Mouse (Mus musculus) embryonic facial prominence, embryonic 11.5 days (tissue): ENCODE measurements around the gene Hmx3. TPM values are rescaled to one million over a fixed set of nuclear protein-coding genes. Genes with fewer than 3 reads are reported as not detected.

Experiments
- ATAC-seq: fragments of 200-750 bp; cut with Nextera tagmentation; replicated peaks from 2 replicates; pipeline ENCODE4 v1.8.0; 2017; ENCODE audit warnings: low read depth; ENCODE audit not compliant: insufficient number of reproducible peaks, low FRiP score, low TSS enrichment
- DNase-seq: peaks from one replicate; pipeline ENCODE4 v3.0.0-alpha.2; 2015; ENCODE audit warnings: low spot score
- H3K27ac ChIP-seq: fragments of 300-500 bp; sonication (generic); replicated peaks from 2 replicates; pipeline ENCODE4 v1.5.1; 2014; ENCODE audit warnings: mild to moderate bottlenecking, low read depth, low read length, control low read depth
- H3K27me3 ChIP-seq: fragments of 300-500 bp; sonication (generic); 2 replicates; pipeline ENCODE4 v1.6.1; 2014; ENCODE audit warnings: mild to moderate bottlenecking, low read length, moderate library complexity, mixed read lengths; ENCODE audit not compliant: control insufficient read depth, insufficient read depth
- H3K36me3 ChIP-seq: fragments of 300-500 bp; sonication (generic); replicated peaks from 2 replicates; pipeline ENCODE4 v1.6.1; 2014; ENCODE audit warnings: low read depth, mild to moderate bottlenecking, low read length, moderate library complexity, mixed read lengths; ENCODE audit not compliant: control insufficient read depth, insufficient read depth
- H3K4me1 ChIP-seq: fragments of 300-500 bp; sonication (generic); 2 replicates; pipeline ENCODE4 v1.6.1; 2014; ENCODE audit warnings: low read length, mixed read lengths; ENCODE audit not compliant: control insufficient read depth, insufficient read depth
- H3K4me2 ChIP-seq: fragments of 300-500 bp; sonication (generic); 2 replicates; pipeline ENCODE4 v1.6.1; 2014; ENCODE audit warnings: low read depth, mild to moderate bottlenecking, control low read depth, low read length, moderate library complexity
- H3K4me3 ChIP-seq: fragments of 300-500 bp; sonication (generic); 2 replicates; pipeline ENCODE4 v1.5.1; 2014; ENCODE audit warnings: low read depth, low read length, control low read depth
- H3K9ac ChIP-seq: fragments of 300-500 bp; sonication (generic); replicated peaks from 2 replicates; pipeline ENCODE4 v1.6.1; 2014; ENCODE audit warnings: mild to moderate bottlenecking, control low read depth, low read length
- H3K9me3 ChIP-seq: fragments of 300-500 bp; sonication (generic); replicated peaks from 2 replicates; pipeline ENCODE4 v1.6.1; 2016; ENCODE audit warnings: mild to moderate bottlenecking, low read length, inconsistent platforms, mixed read lengths; ENCODE audit not compliant: control insufficient read depth
- WGBS: fragments of 180-500 bp; shearing (Covaris S2); extraction: QIAGEN DNeasy Blood & Tissue Kit; methylation state at CpG from one replicate; pipeline ENCODE4 v1.1.7; 2014; 5-methylcytosine and 5-hydroxymethylcytosine counted together
- polyA plus RNA-seq: library from polyadenylated mRNA; unstranded; fragments of >200 nt; fragmentation: Nextera tagmentation; extraction: Ambion mirVana; gene quantifications from 2 replicates; pipeline ENCODE4 v1.2.1, GENCODE M21; 2014

The Hmx3 gene
- polyA plus RNA-seq, result 0.20 TPM in 1 of 2 replicates, not detected in the other

DNA sequence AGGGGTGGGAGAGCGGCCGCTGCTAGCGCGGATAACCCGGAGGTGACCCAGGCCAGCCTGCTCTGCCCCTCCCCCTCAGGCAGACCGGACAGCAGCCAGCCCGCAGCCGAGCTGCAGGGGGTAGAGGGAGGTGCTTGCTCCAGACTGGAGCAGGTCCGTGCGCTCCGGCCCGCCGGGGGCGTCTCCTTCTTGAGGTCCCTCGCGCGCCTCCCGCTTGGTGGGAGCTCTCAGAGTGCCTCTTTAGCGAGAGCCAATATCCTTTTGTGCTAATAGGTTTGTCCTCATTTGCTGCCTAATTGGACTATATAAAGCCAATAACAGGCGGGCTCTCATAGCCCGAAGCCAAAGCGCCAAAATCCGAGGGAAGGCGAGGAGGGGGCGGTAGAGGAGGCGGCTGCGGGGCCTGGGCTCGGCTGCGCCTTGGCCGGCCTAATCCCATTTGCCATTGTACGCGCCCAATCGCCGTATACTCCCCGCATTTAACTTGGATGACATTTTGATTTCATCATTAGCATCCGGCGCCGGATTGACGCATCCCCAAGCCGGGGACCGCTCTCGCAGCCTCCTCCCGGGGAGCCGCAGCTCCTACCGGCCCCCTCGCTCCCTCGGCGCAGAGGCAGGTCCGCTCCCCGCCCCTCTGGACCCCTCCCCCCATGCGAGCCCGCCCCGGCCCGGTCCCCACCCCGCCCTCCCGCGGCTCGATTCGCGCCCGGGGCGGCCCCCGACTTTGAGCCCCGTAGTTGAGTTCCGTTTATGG is at the start of gene Hmx3:
Gene Hmx3 (plus strand): TSS at position 753 of the 757 bp plus-strand sequence.
- WGBS, result under 1% methylated on average over 55 of the region's 65 CpGs
- Histone ChIP-seq H3K4me3 (peak within 1 kb of the TSS; percentile 30), H3K9me3 (no peaks in the 10 kb centered on the region), H3K4me2 (peak within 1 kb of the TSS; percentile 75), H3K4me1 (peaks cover 10% of the 10 kb centered on the region), H3K27me3 (peaks cover 68% of the 10 kb centered on the region), H3K36me3 (no peaks in the 10 kb centered on the region), H3K9ac (peak within 1 kb of the TSS; percentile 3; the same call in 1 of the 2 replicates), H3K27ac (no peak within 1 kb of the TSS)
- ATAC-seq (peak; percentile 49; the same call in 1 of the 2 replicates), DNase-seq (peak; percentile 45)

DNA sequence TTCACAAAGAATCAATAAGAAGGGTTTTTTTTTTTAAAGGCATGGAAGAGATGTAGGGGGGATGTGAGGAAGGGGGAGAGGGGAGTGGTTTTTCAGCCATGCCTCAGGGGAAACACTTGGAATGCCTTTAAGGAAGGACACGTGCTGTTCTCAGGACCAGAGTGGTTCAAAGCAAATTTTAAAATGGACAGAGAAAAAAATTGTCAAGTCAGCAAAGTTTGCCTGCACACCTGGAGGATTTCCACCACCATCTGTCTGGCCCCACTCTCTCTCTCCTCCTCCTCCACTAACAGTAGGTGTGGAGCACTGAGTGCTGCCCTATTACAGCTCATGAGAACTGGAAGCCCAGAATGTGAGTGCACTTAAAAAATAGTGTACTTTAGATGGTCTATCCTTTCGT is 38.9 kb upstream of the Hmx3 start:
- Histone ChIP-seq H3K27ac (no peak overlapping the region), H3K9ac (no peak overlapping the region), H3K4me1 (no peaks in the 10 kb centered on the region), H3K4me3 (no peak overlapping the region), H3K9me3 (no peaks in the 10 kb centered on the region), H3K36me3 (no peaks in the 10 kb centered on the region; the same call in 1 of the 2 replicates), H3K4me2 (no peak overlapping the region), H3K27me3 (no peaks in the 10 kb centered on the region)
- DNase-seq (no peak), ATAC-seq (no peak)
- 54% methylated on average over 2 of the region's 2 CpGs for whole genome bisulfite sequencing

DNA sequence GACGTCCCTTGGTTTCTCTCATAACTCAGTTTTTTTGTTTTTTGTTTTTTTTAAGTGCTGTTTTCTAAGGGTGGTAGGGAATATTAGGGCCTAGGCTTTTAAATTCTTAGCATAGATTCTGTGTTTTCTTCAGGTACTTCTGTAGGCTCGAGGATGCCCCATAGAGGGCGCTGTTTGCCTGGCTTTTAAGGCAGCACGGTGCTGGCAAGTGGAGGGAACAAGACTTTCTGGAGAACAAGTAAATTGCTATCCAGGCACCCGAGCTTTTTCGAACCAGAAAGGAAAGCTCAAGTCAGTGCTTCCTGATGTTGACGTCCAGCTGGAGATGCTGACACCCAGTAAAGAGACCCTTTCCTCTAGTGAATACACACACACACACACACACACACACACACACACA is 2.7 kb upstream of the Hmx3 start:
- under 1% methylated on average over 7 of the region's 7 CpGs for WGBS
- 0 out of 2 replicates have a peak, but pooled peaks have one; percentile 19 for ATAC-seq

DNA sequence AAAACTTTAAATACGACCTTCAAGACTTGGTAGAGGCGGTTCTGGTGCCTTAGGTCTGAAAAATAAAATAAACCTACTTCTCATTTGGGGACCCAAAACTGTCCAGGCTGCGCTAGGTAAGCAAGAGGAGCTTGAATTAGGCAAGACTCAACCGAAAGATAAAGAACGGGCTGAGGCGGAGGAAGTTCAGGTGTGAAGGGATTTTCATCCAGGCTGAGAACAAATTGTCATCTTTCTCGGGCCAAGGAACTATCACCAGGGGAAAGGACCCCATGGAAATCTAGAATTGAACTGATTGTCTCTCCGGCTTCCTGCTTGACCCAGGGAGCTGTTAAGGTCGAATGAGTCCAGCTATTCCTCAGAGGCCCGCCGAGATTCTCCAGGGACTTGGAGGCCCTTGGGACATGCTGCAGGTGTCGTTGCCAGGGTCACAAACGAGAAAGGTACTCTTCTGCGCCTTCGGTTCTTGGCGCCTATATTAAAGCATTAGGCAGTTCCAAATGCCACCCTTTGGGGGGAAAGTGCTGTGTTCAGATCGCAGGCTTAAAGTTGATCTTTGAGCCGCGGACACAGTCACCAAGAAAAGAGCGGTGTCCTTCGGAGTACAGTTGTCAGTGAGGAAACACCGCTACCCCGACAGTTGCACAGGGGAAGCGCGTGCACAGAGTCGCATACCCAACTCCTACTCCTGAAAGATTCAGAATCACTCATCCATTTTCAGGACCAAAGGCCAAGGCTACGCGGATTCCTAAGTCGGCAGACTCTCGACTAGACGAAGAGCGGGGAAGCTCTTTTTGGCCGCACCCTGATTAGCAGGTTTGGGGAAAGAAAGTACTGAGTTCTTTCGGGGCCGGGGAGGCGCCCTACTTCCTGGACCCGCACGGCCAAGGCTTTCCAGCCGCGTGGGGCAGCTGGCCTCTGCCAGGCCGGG is 1.2 kb upstream of the Hmx3 start:
- 1% methylated on average over 41 of the region's 41 CpGs for WGBS
- no peak overlapping the region for H3K27ac ChIP-seq
- no peak for ATAC-seq
- peaks cover 61% of the 10 kb centered on the region for H3K27me3 ChIP-seq
- no peaks in the 10 kb centered on the region for H3K36me3 ChIP-seq
- H3K4me3 ChIP-seq, result peak overlapping the region; percentile 30
- peaks cover 10% of the 10 kb centered on the region for H3K4me1 ChIP-seq
- no peaks in the 10 kb centered on the region for H3K9me3 ChIP-seq
- peak; percentile 32 for DNase-seq
- H3K4me2 ChIP-seq, result peak overlapping the region; percentile 75
- no peak overlapping the region for H3K9ac ChIP-seq

More for the DNA sequence above, 2.7 kb upstream of the Hmx3 start:
- DNase-seq, result peak; percentile 94
- no peak overlapping the region for H3K27ac ChIP-seq
- H3K27me3 ChIP-seq, result peaks cover 50% of the 10 kb centered on the region
- no peak overlapping the region for H3K4me2 ChIP-seq
- H3K9ac ChIP-seq, result no peak overlapping the region
- no peak overlapping the region for H3K4me3 ChIP-seq
- H3K36me3 ChIP-seq, result no peaks in the 10 kb centered on the region
- no peaks in the 10 kb centered on the region for H3K9me3 ChIP-seq
- peaks cover 10% of the 10 kb centered on the region for H3K4me1 ChIP-seq

DNA sequence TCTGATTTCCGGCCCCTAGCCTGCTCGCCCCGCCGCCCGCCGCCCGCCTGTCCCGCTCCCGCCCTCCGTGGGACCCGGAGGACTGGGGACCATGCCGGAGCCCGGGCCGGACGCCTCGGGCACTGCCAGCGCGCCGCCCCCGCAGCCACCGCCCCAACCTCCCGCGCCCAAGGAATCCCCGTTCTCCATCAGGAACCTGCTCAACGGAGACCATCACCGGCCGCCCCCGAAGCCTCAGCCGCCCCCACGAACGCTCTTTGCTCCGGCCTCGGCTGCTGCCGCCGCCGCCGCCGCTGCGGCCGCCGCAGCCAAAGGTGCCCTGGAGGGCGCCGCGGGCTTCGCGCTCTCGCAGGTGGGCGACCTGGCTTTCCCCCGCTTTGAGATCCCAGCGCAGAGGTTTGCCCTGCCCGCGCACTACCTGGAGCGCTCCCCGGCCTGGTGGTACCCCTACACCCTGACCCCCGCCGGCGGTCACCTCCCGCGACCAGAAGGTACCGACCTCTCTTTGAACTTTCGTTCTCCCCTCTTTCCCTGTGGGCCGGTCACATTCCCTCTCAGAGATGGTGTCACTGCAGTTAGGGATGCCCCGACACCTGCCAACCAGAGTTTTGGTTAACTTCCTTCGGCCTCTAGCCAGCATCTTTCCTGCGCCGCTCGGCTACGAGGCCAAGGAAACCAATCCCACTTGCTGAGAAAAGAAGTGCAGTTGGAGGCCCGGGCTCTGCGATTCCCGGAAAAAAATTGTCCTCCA is 380 bp downstream of the Hmx3 start:
- Histone ChIP-seq H3K4me1 (peaks cover 10% of the 10 kb centered on the region), H3K27ac (no peak overlapping the region), H3K27me3 (peaks cover 75% of the 10 kb centered on the region), H3K9me3 (no peaks in the 10 kb centered on the region), H3K36me3 (no peaks in the 10 kb centered on the region), H3K4me2 (peak overlapping the region; percentile 75), H3K4me3 (peak overlapping the region; percentile 30), H3K9ac (peak overlapping the region; percentile 3; the same call in 1 of the 2 replicates)
- WGBS, result under 1% methylated on average over 58 of the region's 71 CpGs
- ATAC-seq, result no peak
- peak; percentile 38 for DNase-seq

DNA sequence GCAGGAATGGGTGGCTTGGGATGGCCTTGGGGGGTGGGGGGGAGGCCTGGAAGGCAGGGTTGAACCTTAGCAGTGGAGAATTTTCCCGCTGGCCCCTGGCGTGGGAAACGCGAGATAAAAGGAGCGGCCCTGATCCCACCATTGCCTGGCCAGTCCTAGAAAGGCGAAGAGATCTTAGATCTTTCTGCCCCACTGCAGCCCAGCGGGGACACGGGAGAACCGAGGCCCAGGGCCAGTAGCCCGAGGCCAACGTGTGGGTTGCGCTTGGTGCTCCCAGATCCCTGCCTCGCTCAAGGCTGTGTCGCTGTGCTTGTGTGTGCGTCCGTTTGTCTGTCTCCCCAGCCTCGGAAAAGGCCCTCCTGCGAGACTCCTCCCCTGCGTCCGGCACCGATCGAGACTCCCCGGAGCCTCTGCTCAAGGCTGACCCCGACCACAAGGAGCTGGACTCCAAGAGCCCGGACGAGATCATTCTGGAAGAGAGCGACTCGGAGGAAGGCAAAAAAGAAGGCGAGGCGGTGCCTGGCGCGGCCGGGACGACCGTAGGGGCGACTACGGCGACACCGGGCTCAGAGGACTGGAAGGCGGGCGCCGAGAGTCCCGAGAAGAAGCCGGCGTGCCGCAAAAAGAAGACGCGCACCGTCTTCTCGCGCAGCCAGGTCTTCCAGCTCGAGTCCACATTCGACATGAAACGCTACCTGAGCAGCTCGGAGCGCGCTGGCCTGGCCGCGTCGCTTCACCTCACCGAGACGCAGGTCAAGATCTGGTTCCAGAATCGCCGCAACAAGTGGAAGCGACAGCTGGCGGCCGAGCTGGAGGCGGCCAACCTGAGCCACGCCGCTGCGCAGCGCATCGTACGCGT is 1.2 kb downstream of the Hmx3 start:
- Histone ChIP-seq H3K9ac (no peak overlapping the region), H3K4me1 (peaks cover 10% of the 10 kb centered on the region), H3K27me3 (peaks cover 83% of the 10 kb centered on the region), H3K4me2 (peak overlapping the region; percentile 25), H3K27ac (no peak overlapping the region), H3K9me3 (no peaks in the 10 kb centered on the region), H3K4me3 (peak overlapping the region; percentile 15; the same call in 1 of the 2 replicates), H3K36me3 (no peaks in the 10 kb centered on the region)
- ATAC-seq (no peak), DNase-seq (peak; percentile 45)
- under 1% methylated on average over 74 of the region's 75 CpGs for WGBS

DNA sequence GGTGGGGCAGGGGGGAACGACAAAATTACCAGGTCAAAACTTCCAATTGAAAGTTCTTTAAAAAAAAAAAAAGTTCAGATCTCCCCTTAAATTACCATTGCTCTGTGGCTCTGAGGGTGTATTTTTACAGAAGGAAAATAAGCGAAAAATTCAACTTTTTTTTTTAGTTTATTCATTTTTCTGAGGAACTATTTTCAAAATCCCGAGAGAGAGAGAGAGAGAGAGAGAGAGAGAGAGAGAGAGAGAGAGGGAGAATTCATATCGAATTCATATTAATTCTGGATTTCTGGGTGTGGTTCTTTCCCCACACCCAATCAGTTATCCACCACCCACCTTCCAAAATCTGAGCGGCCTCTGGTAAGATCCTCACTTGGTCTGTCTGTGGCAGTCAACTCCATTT is 2.2 kb downstream of the Hmx3 start:
- Histone ChIP-seq H3K36me3 (no peaks in the 10 kb centered on the region), H3K9ac (no peak overlapping the region), H3K4me2 (no peak overlapping the region), H3K9me3 (no peaks in the 10 kb centered on the region), H3K4me1 (peaks cover 10% of the 10 kb centered on the region), H3K4me3 (no peak overlapping the region), H3K27ac (no peak overlapping the region), H3K27me3 (peaks cover 88% of the 10 kb centered on the region)
- peak; percentile 20 for DNase-seq
- under 1% methylated on average over 5 of the region's 5 CpGs for WGBS
- no peak for ATAC-seq
